Mouse (Mus musculus): Measurements from ENCODE around the gene Zfp536. TPM values are rescaled to one million over a fixed set of nuclear protein-coding genes. Genes with fewer than 3 reads are reported as not detected.

Zfp536 gene
- polyA plus RNA-seq, 1 experiment from 2014 or later: 9.0 TPM

DNA sequence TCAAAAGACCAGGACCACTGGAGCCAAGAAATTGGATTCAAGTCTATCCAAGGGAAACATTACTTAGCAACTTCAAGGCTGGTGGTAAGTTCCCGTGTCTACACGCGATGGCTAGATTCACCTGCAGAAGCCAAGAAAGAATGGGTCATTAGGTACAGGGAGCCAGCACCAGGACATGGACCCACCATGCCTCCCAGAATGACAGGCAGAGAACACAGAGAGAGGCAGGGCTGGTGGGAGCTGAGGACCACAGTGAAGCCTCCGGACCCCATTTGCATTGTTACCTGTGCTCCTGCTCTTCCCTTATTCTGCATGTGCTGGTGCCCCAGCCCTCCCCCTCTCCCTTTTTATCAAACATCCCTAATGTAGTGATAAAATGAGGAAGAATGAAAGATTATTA lies 39.4 kb downstream of the Zfp536 start:
- no peak overlapping the region for H3K4me2 ChIP-seq (replicated peaks; ENCODE audit: low read depth, low read length)
- WGBS: 88% methylated on average over 4 of the region's 4 CpGs
- no peak overlapping the region for H3K9ac ChIP-seq (replicated peaks; ENCODE audit: low read length)
- H3K27me3 ChIP-seq (ENCODE audit: insufficient read depth, low read length): peaks cover 4% of the 10 kb centered on the region; the same call in 1 of the 2 replicates
- ATAC-seq (ENCODE audit: low FRiP score, low TSS enrichment): no peak
- no peak overlapping the region for H3K27ac ChIP-seq (ENCODE audit: low read length)
- peaks cover 8% of the 10 kb centered on the region for H3K4me1 ChIP-seq (ENCODE audit: insufficient read depth, low read length)
- H3K4me3 ChIP-seq (ENCODE audit: low read length): no peak overlapping the region
- no peaks in the 10 kb centered on the region for H3K36me3 ChIP-seq (ENCODE audit: insufficient read depth, low read length)
- H3K9me3 ChIP-seq (ENCODE audit: low read length): no peaks in the 10 kb centered on the region

DNA sequence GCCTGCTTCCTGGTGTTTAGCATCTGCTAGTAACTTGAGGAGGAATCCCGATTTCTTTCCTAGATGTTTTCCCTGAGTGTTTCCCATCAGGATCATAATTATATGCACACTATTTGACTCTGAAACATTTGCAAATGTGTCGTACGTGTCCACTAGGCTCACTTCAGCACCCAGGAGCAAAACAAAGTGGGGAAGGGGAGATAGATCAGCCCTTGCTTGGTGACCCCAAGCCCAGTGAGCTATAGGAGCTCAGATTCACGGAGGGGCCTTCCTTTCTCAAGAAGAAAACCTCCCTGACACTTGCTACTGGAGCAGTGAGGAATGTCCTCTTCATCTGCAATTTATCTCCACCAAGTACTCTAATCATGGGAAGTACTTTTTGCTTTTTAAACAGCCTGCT lies 40.7 kb downstream of the Zfp536 start:
- peaks cover 8% of the 10 kb centered on the region for H3K4me1 ChIP-seq (ENCODE audit: insufficient read depth, low read length)
- no peaks in the 10 kb centered on the region for H3K9me3 ChIP-seq (ENCODE audit: low read length)
- no peaks in the 10 kb centered on the region for H3K36me3 ChIP-seq (ENCODE audit: insufficient read depth, low read length)
- no peak for ATAC-seq (ENCODE audit: low FRiP score, low TSS enrichment)
- no peak overlapping the region for H3K27ac ChIP-seq (ENCODE audit: low read length)
- H3K27me3 ChIP-seq (ENCODE audit: insufficient read depth, low read length): peaks cover 7% of the 10 kb centered on the region
- H3K4me3 ChIP-seq (ENCODE audit: low read length): no peak overlapping the region
- 38% methylated on average over 4 of the region's 4 CpGs for WGBS
- no peak overlapping the region for H3K4me2 ChIP-seq (replicated peaks; ENCODE audit: low read depth, low read length)
- no peak overlapping the region for H3K9ac ChIP-seq (replicated peaks; ENCODE audit: low read length)

DNA sequence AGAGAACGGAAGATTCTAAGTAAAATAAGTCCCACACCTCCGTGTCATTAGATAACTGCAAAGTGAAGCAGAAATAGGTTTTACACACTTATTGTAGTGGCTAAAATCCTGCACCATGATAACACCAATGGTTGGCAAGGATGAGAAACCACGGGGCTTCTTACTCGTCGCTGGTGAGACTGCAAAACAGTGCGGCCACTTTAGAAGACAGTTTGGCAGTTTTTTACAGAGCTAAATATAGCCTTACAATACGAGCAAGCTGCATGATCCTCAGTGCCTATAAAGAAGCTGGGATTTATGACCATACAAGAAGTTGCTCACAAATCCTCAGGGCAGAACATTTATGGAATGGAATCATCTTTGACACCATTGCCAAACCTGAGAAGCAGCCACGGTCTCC lies 45.7 kb downstream of the Zfp536 start:
- WGBS: 77% methylated on average over 8 of the region's 8 CpGs
- H3K27ac ChIP-seq (ENCODE audit: low read length): no peak overlapping the region
- H3K4me3 ChIP-seq (ENCODE audit: low read length): no peak overlapping the region
- H3K27me3 ChIP-seq (ENCODE audit: insufficient read depth, low read length): peaks cover 4% of the 10 kb centered on the region; the same call in 1 of the 2 replicates
- H3K4me2 ChIP-seq (replicated peaks; ENCODE audit: low read depth, low read length): no peak overlapping the region
- peaks cover 2% of the 10 kb centered on the region for H3K4me1 ChIP-seq (ENCODE audit: insufficient read depth, low read length)
- no peaks in the 10 kb centered on the region for H3K9me3 ChIP-seq (ENCODE audit: low read length)
- no peak overlapping the region for H3K9ac ChIP-seq (replicated peaks; ENCODE audit: low read length)
- no peaks in the 10 kb centered on the region for H3K36me3 ChIP-seq (ENCODE audit: insufficient read depth, low read length)
- no peak for ATAC-seq (ENCODE audit: low FRiP score, low TSS enrichment)

DNA sequence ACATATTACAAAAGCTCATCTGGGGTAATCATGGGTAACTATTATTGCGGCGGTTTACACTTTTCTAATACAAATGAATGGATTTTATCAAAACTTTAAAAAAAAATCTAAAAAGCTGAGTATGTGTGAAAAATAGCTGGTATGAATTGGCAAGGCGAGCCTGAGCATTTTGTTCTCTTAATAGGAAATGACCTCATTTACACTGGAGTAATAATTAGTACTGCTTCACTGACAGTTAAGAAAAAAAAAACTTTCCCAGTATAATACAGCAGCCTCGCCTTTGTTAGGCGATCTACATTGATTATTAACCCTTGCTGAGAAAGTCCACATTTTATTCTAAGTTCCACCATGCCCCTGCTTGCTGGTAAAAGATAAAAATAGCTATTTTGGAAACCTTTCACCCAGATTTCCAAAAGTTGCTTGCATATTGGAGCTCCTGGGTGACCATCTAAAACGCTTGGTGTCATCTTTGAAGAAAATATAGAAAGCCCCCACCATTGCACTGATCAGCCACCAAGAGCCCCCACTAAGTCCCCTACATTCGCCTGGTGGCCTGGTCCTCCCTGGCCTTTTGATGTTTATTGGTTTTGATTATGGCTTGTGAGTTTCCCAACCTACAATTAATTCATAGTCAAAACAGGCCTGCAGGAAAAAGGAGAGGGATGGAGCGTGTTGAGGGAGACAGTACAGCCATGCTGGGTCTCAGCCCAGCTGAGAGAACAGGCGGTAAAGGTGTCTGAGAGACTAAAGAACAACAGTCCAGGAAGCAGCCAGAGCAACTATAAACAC lies 49.2 kb downstream of the Zfp536 start:
- no peaks in the 10 kb centered on the region for H3K9me3 ChIP-seq (ENCODE audit: low read length)
- no peak overlapping the region for H3K27ac ChIP-seq (ENCODE audit: low read length)
- 67% methylated on average over 9 of the region's 9 CpGs for WGBS
- H3K4me1 ChIP-seq (ENCODE audit: insufficient read depth, low read length): no peaks in the 10 kb centered on the region
- H3K4me2 ChIP-seq (replicated peaks; ENCODE audit: low read depth, low read length): no peak overlapping the region
- no peak overlapping the region for H3K9ac ChIP-seq (replicated peaks; ENCODE audit: low read length)
- no peaks in the 10 kb centered on the region for H3K36me3 ChIP-seq (ENCODE audit: insufficient read depth, low read length)
- H3K27me3 ChIP-seq (ENCODE audit: insufficient read depth, low read length): peaks cover 4% of the 10 kb centered on the region; the same call in 1 of the 2 replicates
- no peak overlapping the region for H3K4me3 ChIP-seq (ENCODE audit: low read length)
- no peak for ATAC-seq (ENCODE audit: low FRiP score, low TSS enrichment)

DNA sequence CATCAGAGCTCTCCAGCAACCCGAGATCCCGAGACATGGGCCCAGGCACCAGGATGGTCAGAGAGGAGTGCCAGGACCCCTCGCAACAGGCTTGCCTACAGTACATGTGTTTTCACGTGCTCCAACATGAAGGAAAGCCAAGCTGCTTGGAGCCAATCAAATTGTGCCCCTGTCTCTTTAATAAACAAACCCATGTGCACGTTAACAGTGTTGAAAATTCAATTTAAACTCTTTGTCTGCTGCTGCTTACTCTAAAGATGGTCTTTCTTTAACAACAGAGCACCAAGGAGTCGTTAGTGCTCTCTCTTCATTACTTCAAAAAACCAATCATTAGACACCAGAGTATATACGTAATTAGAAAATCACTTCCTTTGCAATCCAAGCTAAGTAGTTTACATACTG lies 50.2 kb downstream of the Zfp536 start:
- H3K27me3 ChIP-seq (ENCODE audit: insufficient read depth, low read length): peaks cover under 1% of the 10 kb centered on the region; the same call in 1 of the 2 replicates

DNA sequence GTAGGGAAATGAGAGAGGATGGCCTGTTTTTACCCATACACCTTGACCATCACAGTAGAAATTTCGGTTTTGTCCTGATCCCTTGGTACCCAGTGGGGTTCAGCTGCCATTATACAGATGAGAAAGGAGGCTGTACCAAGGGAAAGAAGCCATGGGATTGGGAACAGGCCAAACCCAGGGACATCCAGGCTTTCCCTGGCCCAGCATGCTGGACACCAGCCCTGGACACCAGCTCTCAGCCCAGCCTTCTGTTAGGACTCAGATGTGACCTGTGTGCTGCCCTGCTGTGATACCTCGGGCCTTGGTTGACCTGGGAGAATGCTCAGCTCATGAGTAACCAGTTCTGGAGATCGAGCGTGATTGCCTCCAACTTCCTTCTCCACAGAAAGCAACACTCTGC lies 51.8 kb downstream of the Zfp536 start:
- H3K4me1 ChIP-seq (ENCODE audit: insufficient read depth, low read length): no peaks in the 10 kb centered on the region
- WGBS: 84% methylated on average over 4 of the region's 4 CpGs
- no peaks in the 10 kb centered on the region for H3K36me3 ChIP-seq (ENCODE audit: insufficient read depth, low read length)
- no peak overlapping the region for H3K4me2 ChIP-seq (replicated peaks; ENCODE audit: low read depth, low read length)
- no peak for ATAC-seq (ENCODE audit: low FRiP score, low TSS enrichment)
- no peak overlapping the region for H3K9ac ChIP-seq (replicated peaks; ENCODE audit: low read length)
- H3K27me3 ChIP-seq (ENCODE audit: insufficient read depth, low read length): no peaks in the 10 kb centered on the region; the same call in 1 of the 2 replicates
- H3K9me3 ChIP-seq (ENCODE audit: low read length): no peaks in the 10 kb centered on the region
- no peak overlapping the region for H3K4me3 ChIP-seq (ENCODE audit: low read length)
- H3K27ac ChIP-seq (ENCODE audit: low read length): no peak overlapping the region

More for the DNA sequence above, 50.2 kb downstream of the Zfp536 start:
- ATAC-seq (ENCODE audit: low FRiP score, low TSS enrichment): no peak
- WGBS: 67% methylated on average over 7 of the region's 7 CpGs
- Histone ChIP-seq H3K4me2 (replicated peaks; ENCODE audit: low read depth, low read length) (no peak overlapping the region), H3K9ac (replicated peaks; ENCODE audit: low read length) (no peak overlapping the region), H3K4me1 (ENCODE audit: insufficient read depth, low read length) (no peaks in the 10 kb centered on the region), H3K9me3 (ENCODE audit: low read length) (no peaks in the 10 kb centered on the region), H3K27ac (ENCODE audit: low read length) (no peak overlapping the region), H3K4me3 (ENCODE audit: low read length) (no peak overlapping the region), H3K36me3 (ENCODE audit: insufficient read depth, low read length) (no peaks in the 10 kb centered on the region)

DNA sequence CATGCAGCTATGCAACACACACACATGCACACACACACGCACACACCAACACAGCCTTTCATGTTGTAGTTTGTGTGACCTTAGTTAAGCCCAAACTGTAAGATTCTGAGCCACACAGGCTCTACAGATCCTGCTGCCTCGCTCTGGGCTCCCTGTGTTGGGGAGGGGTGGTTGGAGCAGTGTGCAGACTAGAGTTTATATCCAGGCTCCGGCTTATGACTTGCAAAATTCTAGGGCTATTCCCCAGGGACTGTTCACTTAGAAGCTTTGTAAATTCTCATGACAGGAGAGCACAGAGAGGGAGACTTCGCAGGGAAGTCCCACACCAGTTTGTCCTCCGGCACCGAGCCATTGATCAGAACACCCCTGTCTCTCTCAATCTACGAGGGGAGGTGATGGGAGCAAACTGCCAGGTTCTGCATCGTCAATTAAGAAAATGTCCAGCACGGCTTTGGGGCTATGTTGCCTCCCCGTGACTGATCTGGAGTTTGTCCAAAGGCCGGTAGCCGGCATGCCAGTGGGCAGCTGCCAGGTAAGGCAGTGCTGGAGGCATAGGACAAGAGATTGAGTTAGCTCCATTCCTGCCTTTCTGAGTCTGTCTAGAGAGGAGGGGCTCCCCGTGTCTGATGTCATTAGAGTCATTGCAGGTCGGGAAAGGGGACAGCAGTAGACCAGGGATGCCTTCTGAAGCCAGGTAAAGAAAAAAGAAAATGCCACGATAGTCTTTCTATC lies 54.6 kb downstream of the Zfp536 start:
- Histone ChIP-seq H3K4me1 (ENCODE audit: insufficient read depth, low read length) (no peaks in the 10 kb centered on the region), H3K27me3 (ENCODE audit: insufficient read depth, low read length) (no peaks in the 10 kb centered on the region; the same call in 1 of the 2 replicates), H3K27ac (ENCODE audit: low read length) (no peak overlapping the region), H3K4me2 (replicated peaks; ENCODE audit: low read depth, low read length) (no peak overlapping the region), H3K9me3 (ENCODE audit: low read length) (no peaks in the 10 kb centered on the region), H3K9ac (replicated peaks; ENCODE audit: low read length) (no peak overlapping the region), H3K36me3 (ENCODE audit: insufficient read depth, low read length) (no peaks in the 10 kb centered on the region), H3K4me3 (ENCODE audit: low read length) (no peak overlapping the region)
- 49% methylated on average over 15 of the region's 15 CpGs for WGBS
- ATAC-seq (ENCODE audit: low FRiP score, low TSS enrichment): no peak

DNA sequence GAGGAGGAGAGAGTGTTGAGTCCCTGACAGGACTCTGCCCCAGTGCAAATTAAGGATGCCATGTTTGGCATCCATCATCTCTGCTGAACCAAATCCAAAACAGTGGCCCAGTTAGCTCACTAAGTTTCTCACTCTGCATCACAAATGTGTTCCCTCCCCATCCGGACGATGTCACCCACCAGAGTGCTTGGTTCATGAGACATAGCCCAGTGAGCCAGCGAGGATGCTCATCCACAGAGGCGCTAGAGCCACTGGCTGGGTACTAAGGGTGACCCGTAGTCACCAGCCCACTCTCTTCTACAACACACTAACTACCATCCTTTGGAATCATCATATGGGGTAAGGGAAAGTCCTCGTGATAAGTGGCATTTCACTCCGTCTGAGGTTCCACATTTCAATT lies 56.4 kb downstream of the Zfp536 start:
- H3K4me2 ChIP-seq (replicated peaks; ENCODE audit: low read depth, low read length): no peak overlapping the region
- 87% methylated on average over 7 of the region's 7 CpGs for WGBS
- no peaks in the 10 kb centered on the region for H3K36me3 ChIP-seq (ENCODE audit: insufficient read depth, low read length)
- no peak overlapping the region for H3K9ac ChIP-seq (replicated peaks; ENCODE audit: low read length)
- H3K4me3 ChIP-seq (ENCODE audit: low read length): no peak overlapping the region
- no peak overlapping the region for H3K27ac ChIP-seq (ENCODE audit: low read length)
- no peak for ATAC-seq (ENCODE audit: low FRiP score, low TSS enrichment)
- no peaks in the 10 kb centered on the region for H3K4me1 ChIP-seq (ENCODE audit: insufficient read depth, low read length)
- no peaks in the 10 kb centered on the region for H3K9me3 ChIP-seq (ENCODE audit: low read length)
- H3K27me3 ChIP-seq (ENCODE audit: insufficient read depth, low read length): no peaks in the 10 kb centered on the region; the same call in 1 of the 2 replicates

DNA sequence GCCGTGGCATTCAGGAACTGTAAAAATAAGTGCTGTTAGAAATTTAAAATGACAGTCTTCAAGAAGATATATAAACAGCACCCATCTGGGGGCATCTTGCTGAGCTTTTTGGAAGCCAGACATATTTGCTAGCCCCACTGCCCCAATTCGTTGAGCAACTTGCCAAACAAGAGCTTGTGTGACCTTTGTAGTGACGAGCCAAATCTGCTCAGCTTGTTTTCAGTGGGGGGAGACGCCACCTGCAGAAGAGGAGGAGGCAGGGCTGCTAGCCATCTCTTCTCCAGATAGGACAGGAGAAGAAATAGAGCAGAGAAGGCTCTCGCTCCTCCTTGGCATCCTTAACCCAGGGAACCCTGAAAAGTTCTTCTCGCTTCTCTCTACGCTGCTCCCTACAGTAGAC lies 56.8 kb downstream of the Zfp536 start:
- H3K4me1 ChIP-seq (ENCODE audit: insufficient read depth, low read length): no peaks in the 10 kb centered on the region
- no peak for ATAC-seq (ENCODE audit: low FRiP score, low TSS enrichment)
- no peak overlapping the region for H3K4me2 ChIP-seq (replicated peaks; ENCODE audit: low read depth, low read length)
- no peaks in the 10 kb centered on the region for H3K36me3 ChIP-seq (ENCODE audit: insufficient read depth, low read length)
- H3K9me3 ChIP-seq (ENCODE audit: low read length): no peaks in the 10 kb centered on the region
- no peaks in the 10 kb centered on the region; the same call in 1 of the 2 replicates for H3K27me3 ChIP-seq (ENCODE audit: insufficient read depth, low read length)
- H3K9ac ChIP-seq (replicated peaks; ENCODE audit: low read length): no peak overlapping the region
- H3K27ac ChIP-seq (ENCODE audit: low read length): no peak overlapping the region
- WGBS: 76% methylated on average over 7 of the region's 7 CpGs
- H3K4me3 ChIP-seq (ENCODE audit: low read length): no peak overlapping the region

DNA sequence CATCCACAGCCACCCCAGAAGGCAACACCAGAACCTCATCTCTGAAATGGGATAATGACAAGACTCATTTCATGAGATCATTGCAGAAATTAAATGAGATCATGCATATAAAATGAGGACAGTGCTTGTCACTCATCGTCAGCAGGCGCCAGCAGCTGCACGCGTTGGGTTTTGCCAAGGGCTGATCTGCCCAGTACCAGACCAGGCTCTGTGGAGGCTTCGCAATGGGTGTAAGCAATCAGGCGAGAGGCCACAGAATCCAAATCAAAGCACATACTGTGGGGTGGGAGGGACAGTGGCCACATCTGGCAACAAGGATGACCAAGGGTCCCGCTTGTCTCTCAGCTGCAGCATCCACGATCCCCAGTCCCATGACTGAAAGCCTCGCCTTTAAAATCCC lies 69.0 kb downstream of the Zfp536 start:
- no peak overlapping the region for H3K9ac ChIP-seq (replicated peaks; ENCODE audit: low read length)
- ATAC-seq (ENCODE audit: low FRiP score, low TSS enrichment): no peak
- WGBS: 93% methylated on average over 9 of the region's 9 CpGs

More for the DNA sequence above, 69.0 kb downstream of the Zfp536 start:
- Histone ChIP-seq H3K4me1 (ENCODE audit: insufficient read depth, low read length) (no peaks in the 10 kb centered on the region), H3K27me3 (ENCODE audit: insufficient read depth, low read length) (no peaks in the 10 kb centered on the region), H3K36me3 (ENCODE audit: insufficient read depth, low read length) (no peaks in the 10 kb centered on the region), H3K9me3 (ENCODE audit: low read length) (no peaks in the 10 kb centered on the region), H3K4me3 (ENCODE audit: low read length) (no peak overlapping the region), H3K27ac (ENCODE audit: low read length) (no peak overlapping the region), H3K4me2 (replicated peaks; ENCODE audit: low read depth, low read length) (no peak overlapping the region)

Data from kidney, embryonic 16.5 days (tissue).